Mouse (Mus musculus) spleen, adult 2 months (tissue): ENCODE results near the gene Olfr643. TPM values are rescaled to one million over a fixed set of nuclear protein-coding genes. Genes with fewer than 3 reads are reported as not detected.

Experiments used
- DNase-seq, 2 experiments: peaks; one replicate each; pipeline versions ENCODE4 v3.0.0 to v3.0.0-alpha.2; 2012 to 2021; ENCODE audit warnings: low spot score in 2 of 2, low read depth in 1 of 2
- H3K27ac ChIP-seq: fragments of 200-500 bp; 2 replicates; pipeline ENCODE4 v1.5.1; 2012; ENCODE audit warnings: low read length, inconsistent platforms; ENCODE audit not compliant: insufficient read depth
- H3K27me3 ChIP-seq: fragments of 200-500 bp; 2 replicates; pipeline ENCODE4 v1.6.1; 2012; ENCODE audit warnings: mild to moderate bottlenecking, moderate library complexity, low read length, inconsistent platforms; ENCODE audit not compliant: control insufficient read depth, insufficient read depth
- H3K36me3 ChIP-seq: fragments of 200-500 bp; 2 replicates; pipeline ENCODE4 v1.6.1; 2012; ENCODE audit warnings: mild to moderate bottlenecking, low read length, inconsistent platforms; ENCODE audit not compliant: control insufficient read depth, insufficient read depth
- H3K4me1 ChIP-seq: fragments of 200-500 bp; 2 replicates; pipeline ENCODE4 v1.6.1; 2011; ENCODE audit warnings: inconsistent platforms; ENCODE audit not compliant: control insufficient read depth, insufficient read depth, insufficient read length
- H3K4me3 ChIP-seq: fragments of 200-500 bp; 2 replicates; pipeline ENCODE4 v1.5.1; 2011; ENCODE audit warnings: mild to moderate bottlenecking, inconsistent platforms; ENCODE audit not compliant: insufficient read depth, insufficient read length; ENCODE audit errors: extremely low read depth
- CTCF ChIP-seq: fragments of 200-500 bp; IDR thresholded peaks from 2 replicates; pipeline ENCODE4 v1.5.1; 2011; ENCODE audit warnings: mild to moderate bottlenecking, inconsistent platforms; ENCODE audit not compliant: insufficient read depth, insufficient read length, insufficient replicate concordance; ENCODE audit errors: extremely low read depth
- POLR2A ChIP-seq: fragments of 200-500 bp; IDR thresholded peaks from 2 replicates; pipeline ENCODE4 v1.6.1; 2011; ENCODE audit warnings: low read depth, low read length, inconsistent platforms
- WGBS: fragments of 180-500 bp; shearing (Covaris S2); methylation state at CpG from one replicate; pipeline ENCODE4 v1.1.7; 2018; 5-methylcytosine and 5-hydroxymethylcytosine counted together
- polyA plus RNA-seq: library from polyadenylated mRNA; depleted of rRNA; stranded (reverse); fragments of >200 nt; gene quantifications from 2 replicates; pipeline ENCODE4 v1.2.3, GENCODE M21; 2012

Gene Olfr643
- polyA plus RNA-seq, 1 experiment = not detected

- Histone ChIP-seq H3K4me3 (no peak within 1 kb of the TSS), H3K4me1 (no peaks in the 10 kb centered on the region)
- TF ChIP-seq POLR2A (no peak), CTCF (no peak)
Observed at GRCm38 (mm10) chr7:104150456-104150855, 13.3 kb upstream of the Olfr643 start, which contains the start of gene Ubqlnl. TSS of gene Ubqlnl (minus strand) at chr7:104150556.

GRCm38 (mm10) chr7:104143179-104143578, 6.0 kb upstream of the Olfr643 start, which contains the start of gene Ubqln3:
TSS of gene Ubqln3 (minus strand) at chr7:104143279.
- Histone ChIP-seq H3K36me3 (no peaks in the 10 kb centered on the region), H3K4me3 (no peak within 1 kb of the TSS), H3K4me1 (no peaks in the 10 kb centered on the region), H3K27ac (no peak within 1 kb of the TSS), H3K27me3 (no peaks in the 10 kb centered on the region)
- TF ChIP-seq CTCF (no peak), POLR2A (no peak)
- DNase-seq = no peak
- WGBS = 83% methylated on average over 3 of the region's 3 CpGs

More at GRCm38 (mm10) chr7:104150456-104150855, 13.3 kb upstream of the Olfr643 start, which contains the start of gene Ubqlnl:
- no peak within 1 kb of the TSS for H3K27ac ChIP-seq
- DNase-seq = no peak
- no peaks in the 10 kb centered on the region for H3K27me3 ChIP-seq
- no peaks in the 10 kb centered on the region for H3K36me3 ChIP-seq
- 86% methylated on average over 2 of the region's 2 CpGs for WGBS

GRCm38 (mm10) chr7:104129726-104130125, 7.5 kb downstream of the Olfr643 start, which contains the start of gene Ubqln5:
TSS of gene Ubqln5 (minus strand) at chr7:104129826.
- no peak for DNase-seq
- WGBS = 87% methylated on average over 5 of the region's 5 CpGs
- no peak within 1 kb of the TSS for H3K27ac ChIP-seq
- no peaks in the 10 kb centered on the region for H3K27me3 ChIP-seq
- TF ChIP-seq CTCF = no peak
- no peak for TF ChIP-seq POLR2A
- H3K4me3 ChIP-seq = no peak within 1 kb of the TSS
- H3K4me1 ChIP-seq = no peaks in the 10 kb centered on the region
- H3K36me3 ChIP-seq = no peaks in the 10 kb centered on the region

GRCm38 (mm10) chr7:104104757-104104972, 32.5 kb downstream of the Olfr643 start, which contains the start of gene Olfr646:
TSS of gene Olfr646 (plus strand) at chr7:104104873.
- TF ChIP-seq POLR2A (no peak), CTCF (no peak)
- no peak for DNase-seq
- Histone ChIP-seq H3K36me3 (no peaks in the 10 kb centered on the region), H3K4me1 (no peaks in the 10 kb centered on the region), H3K27ac (no peak within 1 kb of the TSS), H3K4me3 (no peak within 1 kb of the TSS), H3K27me3 (no peaks in the 10 kb centered on the region)

- TF ChIP-seq CTCF (no peak), POLR2A (no peak)
- Histone ChIP-seq H3K4me1 (no peaks in the 10 kb centered on the region), H3K4me3 (no peak overlapping the region), H3K27me3 (no peaks in the 10 kb centered on the region), H3K36me3 (no peaks in the 10 kb centered on the region), H3K27ac (no peak overlapping the region)
- 26% methylated on average over 4 of the region's 4 CpGs for WGBS
- no peak for DNase-seq
Observed at GRCm38 (mm10) chr7:104103913-104104756, 33.1 kb downstream of the Olfr643 start.

- DNase-seq = no peak
- H3K4me1 ChIP-seq = no peaks in the 10 kb centered on the region
- TF ChIP-seq POLR2A (no peak), CTCF (no peak)
- WGBS = 85% methylated on average over 1 of the region's 1 CpGs
- H3K27ac ChIP-seq = no peak within 1 kb of the TSS
- H3K27me3 ChIP-seq = no peaks in the 10 kb centered on the region
- no peak within 1 kb of the TSS for H3K4me3 ChIP-seq
- H3K36me3 ChIP-seq = no peaks in the 10 kb centered on the region
Observed at GRCm38 (mm10) chr7:104085365-104085764, 51.8 kb downstream of the Olfr643 start, which contains the start of gene Olfr645. TSS of gene Olfr645 (minus strand) at chr7:104085465.

GRCm38 (mm10) chr7:104071769-104072168, 65.4 kb downstream of the Olfr643 start, which contains the start of gene Olfr644:
TSS of gene Olfr644 (minus strand) at chr7:104071869.
- TF ChIP-seq CTCF (no peak), POLR2A (no peak)
- 83% methylated on average over 2 of the region's 2 CpGs for WGBS
- no peak for DNase-seq
- H3K4me3 ChIP-seq = no peak within 1 kb of the TSS
- H3K36me3 ChIP-seq = no peaks in the 10 kb centered on the region
- H3K27me3 ChIP-seq = no peaks in the 10 kb centered on the region
- H3K27ac ChIP-seq = no peak within 1 kb of the TSS
- no peaks in the 10 kb centered on the region for H3K4me1 ChIP-seq
